Mouse (Mus musculus) adrenal gland, adult 2 months (tissue): ENCODE data around the gene Foxd4. TPM values are rescaled to one million over a fixed set of nuclear protein-coding genes. Genes with fewer than 3 reads are reported as not detected.

Experiments used
- DNase-seq: peaks from one replicate; pipeline ENCODE4 v3.0.0; 2021
- long read RNA-seq: library from polyadenylated mRNA; stranded (forward); transcript quantifications from one replicate; pipeline ENCODE4 v2.0.0, GENCODE M21; 2021
- polyA plus RNA-seq: library from polyadenylated mRNA; depleted of rRNA; stranded (reverse); fragments of >200 nt; gene quantifications from 2 replicates; pipeline ENCODE4 v1.2.3, GENCODE M21; 2012; rRNA removed
- total RNA-seq, 2 experiments: library from RNA; stranded (reverse); gene quantifications; 2 replicates each; pipeline ENCODE4 v1.2.3; 2021

Gene Foxd4
- not detected for total RNA-seq
- polyA plus RNA-seq = not detected in 2 replicates
- long read RNA-seq = 0 reads

- no peak for DNase-seq
These were observed at the start of gene Foxd4 for GRCm38 (mm10) chr19:24900581-24901220. Gene Foxd4 (minus strand): TSS chr19:24901197.

GRCm38 (mm10) chr19:24945521-24946262, 44.7 kb upstream of the Foxd4 start:
- DNase-seq = no peak

GRCm38 (mm10) chr19:24937084-24937483, 36.1 kb upstream of the Foxd4 start:
- DNase-seq = no peak

GRCm38 (mm10) chr19:24929041-24929440, 28.0 kb upstream of the Foxd4 start:
- DNase-seq = no peak

GRCm38 (mm10) chr19:24920866-24921265, 19.9 kb upstream of the Foxd4 start:
- peak; percentile 47 for DNase-seq

- no peak for DNase-seq
These were observed 7.6 kb upstream of the Foxd4 start for GRCm38 (mm10) chr19:24908385-24909155.

GRCm38 (mm10) chr19:24907655-24908054, 6.7 kb upstream of the Foxd4 start:
- no peak for DNase-seq

GRCm38 (mm10) chr19:24902821-24903220, 1.8 kb upstream of the Foxd4 start:
- no peak for DNase-seq

GRCm38 (mm10) chr19:24902256-24902655, 1.3 kb upstream of the Foxd4 start:
- DNase-seq = no peak

GRCm38 (mm10) chr19:24901666-24902065, 669 bp upstream of the Foxd4 start:
- DNase-seq = no peak

GRCm38 (mm10) chr19:24899578-24900544, 1.1 kb downstream of the Foxd4 start:
- DNase-seq = peak; percentile 27

GRCm38 (mm10) chr19:24898737-24899577, 2.0 kb downstream of the Foxd4 start:
- peak; percentile 8 for DNase-seq

- no peak for DNase-seq
These were observed 2.9 kb downstream of the Foxd4 start for GRCm38 (mm10) chr19:24897896-24898736.

GRCm38 (mm10) chr19:24897006-24897895, 3.7 kb downstream of the Foxd4 start:
- DNase-seq = peak; percentile 17

- DNase-seq = no peak
These were observed 4.5 kb downstream of the Foxd4 start for GRCm38 (mm10) chr19:24896536-24896935.

GRCm38 (mm10) chr19:24886888-24887287, 14.1 kb downstream of the Foxd4 start:
- no peak for DNase-seq

- peak; percentile 40 for DNase-seq
These were observed 15.5 kb downstream of the Foxd4 start for GRCm38 (mm10) chr19:24885504-24885903.

- DNase-seq = no peak
These were observed 19.8 kb downstream of the Foxd4 start for GRCm38 (mm10) chr19:24881237-24881636.
